Mouse (Mus musculus): Measurements from ENCODE around the gene Agrn. TPM values are rescaled to one million over a fixed set of nuclear protein-coding genes. Genes with fewer than 3 reads are reported as not detected.
A peak's percentile ranks its signal among the peaks of the same experiment; 100 is the strongest.

Agrn gene
- 10 to 100 TPM; 21.0 to 27.6 (median 24.5) TPM for total RNA-seq (2022)

GRCm38 (mm10) chr4:156197131-156197828 is at the start of gene Agrn:
Gene Agrn (minus strand): TSS chr4:156197488.
- DNase-seq (ENCODE audit: low spot score) = no peak

GRCm38 (mm10) chr4:156236651-156237447 is 39.6 kb upstream of the Agrn start:
- DNase-seq (ENCODE audit: low spot score) = no peak

DNA sequence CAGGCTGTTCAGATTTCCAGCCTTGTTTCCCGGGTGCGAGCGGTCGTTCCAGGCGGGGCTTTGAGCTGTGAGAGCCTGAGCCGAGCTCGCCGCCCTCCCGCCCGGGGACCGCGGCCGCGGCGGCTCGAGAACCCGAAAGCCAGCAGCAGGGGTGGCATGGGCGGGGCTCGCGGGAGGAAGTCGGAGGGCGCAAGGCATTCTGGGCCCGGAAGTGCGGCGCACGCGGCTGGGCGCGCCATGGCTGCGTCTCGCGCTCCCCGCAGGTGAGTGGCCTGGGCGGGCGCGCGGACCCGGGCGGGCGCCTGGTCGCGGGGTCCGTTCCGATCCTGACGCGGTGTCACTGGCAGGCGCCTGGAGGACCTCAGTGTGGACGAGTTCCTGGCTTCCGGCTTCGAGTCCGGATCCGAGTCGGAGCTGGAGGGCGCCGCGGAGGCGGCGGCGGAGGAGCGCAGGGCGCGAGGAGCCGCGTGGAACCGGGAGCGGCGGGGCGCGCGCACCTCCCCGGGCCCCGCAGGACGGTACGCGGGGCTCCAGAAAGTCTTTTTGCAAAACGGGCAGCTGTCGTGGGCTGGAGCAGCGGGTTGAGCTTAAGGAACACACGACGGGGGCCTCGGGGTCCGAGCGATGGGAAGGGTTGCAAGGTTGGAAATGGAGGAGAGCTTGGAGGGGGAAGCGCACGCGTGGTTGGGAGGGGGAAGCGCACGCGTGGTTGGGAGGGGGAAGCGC is 38.7 kb upstream of the Agrn start, which contains the start of gene Noc2l:
Gene Noc2l, plus strand, starts transcription at position 203 of the 726 bp plus-strand sequence.
- peak; percentile 86 for DNase-seq (ENCODE audit: low spot score)

GRCm38 (mm10) chr4:156235360-156235770 is 38.1 kb upstream of the Agrn start:
- no peak for DNase-seq (ENCODE audit: low spot score)

DNA sequence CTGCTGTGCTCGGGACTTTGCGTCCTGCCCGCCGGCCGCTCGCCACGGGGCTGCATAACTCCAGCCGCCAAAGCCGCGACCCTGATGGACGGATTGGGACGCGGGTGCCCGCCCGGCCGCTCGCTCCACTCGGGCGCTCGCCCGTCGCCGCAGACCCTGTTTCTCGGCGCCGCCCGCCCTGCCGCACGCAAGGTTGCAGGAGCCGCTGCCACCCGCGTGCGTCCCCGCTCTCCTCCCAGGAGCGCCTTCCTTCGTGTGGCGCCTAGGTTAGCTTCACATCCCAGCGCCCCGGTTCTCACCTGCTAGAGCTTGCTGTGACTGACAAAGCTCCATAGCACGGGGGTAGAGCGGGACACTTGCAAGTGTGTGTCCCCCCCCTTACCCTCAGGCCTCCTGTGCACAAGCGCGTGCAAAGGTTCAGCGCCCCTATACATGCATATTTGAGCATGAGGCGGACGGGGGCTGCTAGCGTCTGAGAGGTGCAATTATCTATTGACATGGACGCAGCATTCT is 37.5 kb upstream of the Agrn start, which contains the start of gene Plekhn1:
Gene Plekhn1, minus strand, starts transcription at position 157 of the 513 bp plus-strand sequence.
- DNase-seq (ENCODE audit: low spot score) = peak; percentile 65

DNA sequence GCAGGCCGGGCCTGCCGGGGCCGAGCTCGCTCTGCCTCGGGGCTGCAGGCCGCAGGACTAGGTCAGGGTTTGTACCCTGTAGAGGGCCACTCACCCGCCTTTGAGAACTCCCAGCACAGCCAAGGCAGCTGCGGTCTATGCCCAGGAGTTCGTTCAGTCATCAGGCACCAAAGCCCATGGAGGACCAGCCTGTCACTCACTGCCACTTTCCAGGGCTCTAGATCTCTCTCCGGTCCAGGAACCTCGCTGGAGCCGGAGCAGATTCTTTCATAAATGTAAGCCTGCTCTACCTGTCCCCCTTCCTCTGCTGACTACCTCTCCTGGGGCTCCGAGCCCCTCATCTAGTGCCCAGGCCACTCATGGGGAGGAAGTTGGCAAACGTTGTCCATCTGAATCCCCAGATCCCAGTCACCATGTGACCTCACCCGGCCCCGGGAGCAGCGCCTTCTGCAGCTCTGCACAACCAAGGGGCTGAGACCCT is 36.8 kb upstream of the Agrn start:
- DNase-seq (ENCODE audit: low spot score) = no peak

DNA sequence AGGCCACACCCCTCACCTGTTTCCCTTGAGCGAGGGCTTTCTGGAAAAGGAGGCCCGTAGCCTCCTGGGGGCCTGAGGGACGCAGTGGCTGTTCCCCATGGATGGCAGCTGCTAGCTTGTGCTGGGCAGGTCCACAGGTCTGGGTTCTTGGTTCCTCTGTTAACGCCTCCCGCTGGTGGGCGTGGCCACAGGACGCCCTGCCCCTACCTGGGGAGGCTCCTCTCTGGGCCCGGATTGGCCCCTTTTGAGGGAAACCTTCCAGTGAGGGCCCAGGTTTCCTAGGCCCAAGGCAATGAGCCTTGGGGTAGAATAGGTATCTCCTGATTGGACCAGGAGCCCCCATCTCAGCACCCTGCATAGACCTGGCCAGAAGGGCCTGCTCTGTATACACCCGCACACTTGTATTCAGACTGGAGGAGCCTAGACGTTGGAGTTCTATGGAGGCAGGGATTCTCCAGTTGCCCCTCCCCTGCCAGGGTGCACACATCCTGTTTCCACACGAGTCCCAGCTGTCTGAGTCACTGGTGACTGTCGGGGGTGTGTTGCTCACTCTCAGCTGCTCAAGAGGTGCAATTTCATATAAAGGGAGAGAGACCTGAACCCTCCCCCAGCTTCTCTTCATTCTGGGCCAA is 31.2 kb upstream of the Agrn start:
- DNase-seq (ENCODE audit: low spot score) = no peak

- no peak for DNase-seq (ENCODE audit: low spot score)
These were observed 30.6 kb upstream of the Agrn start for GRCm38 (mm10) chr4:156227752-156228392.

GRCm38 (mm10) chr4:156224276-156224675 is 27.0 kb upstream of the Agrn start:
- DNase-seq (ENCODE audit: low spot score) = no peak

- DNase-seq (ENCODE audit: low spot score) = no peak
These were observed 22.6 kb upstream of the Agrn start for GRCm38 (mm10) chr4:156219936-156220335.

- DNase-seq (ENCODE audit: low spot score) = no peak
These were observed 20.6 kb upstream of the Agrn start for GRCm38 (mm10) chr4:156217838-156218237.

GRCm38 (mm10) chr4:156217022-156217669 is 19.9 kb upstream of the Agrn start:
- DNase-seq (ENCODE audit: low spot score) = no peak

GRCm38 (mm10) chr4:156216196-156216595 is 18.9 kb upstream of the Agrn start:
- DNase-seq (ENCODE audit: low spot score) = no peak

GRCm38 (mm10) chr4:156215649-156216048 is 18.4 kb upstream of the Agrn start, which contains the start of gene Perm1:
Gene Perm1 (plus strand): TSS chr4:156215868.
- peak; percentile 80 for DNase-seq (ENCODE audit: low spot score)

- no peak for DNase-seq (ENCODE audit: low spot score)
These were observed 15.8 kb upstream of the Agrn start for GRCm38 (mm10) chr4:156213134-156213533.

DNA sequence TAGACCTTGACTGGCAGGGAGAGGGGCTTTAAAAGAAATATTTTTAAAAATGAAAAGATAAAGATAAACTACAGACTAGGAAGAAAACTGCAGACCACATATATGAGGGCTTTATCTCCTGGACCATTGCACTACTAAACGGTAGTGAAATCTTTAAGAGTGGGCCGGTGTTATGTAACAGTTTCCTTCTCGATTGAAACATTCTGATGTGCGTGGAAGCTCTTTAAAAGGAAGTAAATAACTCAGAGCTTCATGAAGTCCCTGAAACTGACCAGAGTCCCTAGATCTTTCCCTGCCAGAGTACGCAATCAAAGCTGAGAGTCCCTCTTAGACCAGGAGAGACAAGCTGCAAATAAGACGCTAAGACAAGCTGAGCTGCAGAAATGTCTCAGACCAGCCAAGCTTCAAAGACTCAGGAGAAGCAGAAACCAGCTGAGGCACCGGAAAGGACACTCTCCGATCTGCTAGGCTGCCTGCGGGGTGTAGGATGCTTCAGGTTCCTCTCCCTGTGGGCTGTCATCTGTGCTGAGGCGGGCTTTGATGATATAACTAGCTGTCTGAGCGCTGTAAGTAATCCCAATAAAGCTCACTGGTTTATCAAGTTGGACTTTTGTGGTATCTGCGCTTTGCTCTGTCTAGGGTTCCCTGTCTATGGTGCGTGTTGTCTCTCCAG is 12.8 kb upstream of the Agrn start:
- DNase-seq (ENCODE audit: low spot score) = no peak

DNA sequence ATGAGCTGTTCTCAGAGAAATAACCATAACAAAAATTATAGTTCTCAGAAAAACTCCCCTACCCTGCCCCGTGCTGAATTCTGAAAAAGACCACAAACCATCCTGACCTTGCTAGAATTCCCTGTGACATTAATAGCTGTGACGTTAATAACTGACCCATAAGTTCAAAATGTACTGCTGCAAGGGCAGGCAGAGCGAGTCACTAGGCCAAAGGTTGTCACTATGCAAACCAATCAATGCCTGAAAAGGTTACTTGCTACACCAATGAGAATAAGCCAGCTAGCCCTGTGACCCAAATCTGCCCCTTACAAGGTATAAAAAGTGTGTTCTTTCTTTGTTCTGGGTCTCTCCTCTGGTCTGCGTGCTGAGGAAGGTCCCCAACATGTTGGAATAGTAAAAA is 11.6 kb upstream of the Agrn start:
- no peak for DNase-seq (ENCODE audit: low spot score)

DNA sequence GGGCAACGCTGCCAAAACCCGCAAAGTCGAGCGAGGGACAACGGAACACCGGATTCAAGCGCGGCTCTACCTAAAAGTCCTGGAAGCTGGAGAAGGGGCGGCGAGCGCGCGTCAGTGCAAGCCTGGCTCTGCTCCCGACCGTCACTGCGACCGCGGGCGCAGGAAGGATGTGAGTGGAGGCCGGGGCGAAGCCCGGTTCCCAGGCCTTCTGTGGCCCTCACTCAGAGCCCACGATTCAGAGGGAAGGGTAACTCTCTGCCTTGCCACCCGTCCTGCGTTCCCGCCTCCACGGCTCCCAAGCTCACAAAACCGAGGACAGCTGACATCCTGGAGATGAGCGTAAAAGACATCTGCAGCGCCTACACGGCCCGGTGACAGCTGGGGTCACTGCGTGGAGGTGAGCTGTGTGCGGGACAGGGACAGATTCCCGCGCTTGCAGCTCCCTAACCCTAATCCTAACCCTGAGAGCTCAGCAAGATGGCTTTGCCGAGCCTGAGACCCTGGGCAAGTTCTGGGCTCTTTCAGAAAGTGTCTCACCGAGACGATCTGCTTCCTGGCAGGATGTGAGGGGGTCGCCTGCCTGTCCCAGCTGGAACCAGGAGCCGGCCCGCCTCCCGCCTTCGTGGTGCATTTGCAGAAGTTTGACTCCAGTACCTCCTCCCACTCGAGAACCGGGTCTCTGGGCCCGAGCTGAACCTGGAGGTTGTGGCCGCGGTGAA is 6.3 kb upstream of the Agrn start:
- no peak for DNase-seq (ENCODE audit: low spot score)

DNA sequence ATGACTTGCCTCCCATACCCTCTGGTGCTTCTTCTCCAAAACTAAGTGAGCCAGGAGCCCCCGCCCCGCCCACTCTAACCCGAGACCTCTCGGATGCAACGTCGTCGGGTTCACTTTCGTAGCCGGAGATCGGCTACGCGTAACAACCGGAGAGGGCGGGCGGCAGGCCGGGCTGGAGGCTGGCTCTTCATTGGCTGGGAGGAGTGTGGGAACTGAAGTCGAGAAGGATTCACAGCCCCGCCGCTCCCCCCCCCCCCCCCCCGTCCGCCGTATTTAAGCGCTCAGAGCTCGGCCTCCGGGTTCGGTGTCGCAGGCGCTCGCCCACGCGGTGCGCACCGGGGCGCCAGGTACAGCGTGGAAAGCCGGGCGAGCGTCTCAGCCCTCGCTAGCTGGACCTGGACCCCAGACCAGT is 5.7 kb upstream of the Agrn start, which contains the start of gene AW011738:
Gene AW011738, plus strand, starts transcription at position 304 of the 412 bp plus-strand sequence.
- peak; percentile 79 for DNase-seq (ENCODE audit: low spot score)

All from heart, adult 8-10 months (tissue).